Mouse (Mus musculus): Measurements from ENCODE around the gene Lsp1.

The Lsp1 gene

DNA sequence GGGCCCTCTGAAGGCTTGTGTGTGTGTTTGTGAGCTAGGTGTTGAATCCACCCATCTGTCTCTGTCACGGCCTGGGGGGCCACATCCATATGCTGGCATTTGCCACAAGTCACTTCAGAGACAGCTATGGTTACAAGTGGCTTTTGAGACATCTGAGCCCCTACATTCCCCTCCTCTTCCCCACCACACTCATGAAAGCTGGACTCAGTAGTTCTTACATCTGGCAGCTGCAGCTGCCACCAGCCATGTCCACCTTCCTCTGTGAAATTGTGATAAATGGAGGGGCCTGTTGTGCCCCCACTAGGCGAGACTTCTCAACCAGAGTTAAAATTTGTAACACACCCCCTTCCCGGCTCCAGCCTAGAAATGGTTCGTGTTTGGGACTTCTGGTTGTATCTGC, 77.7 kb downstream of the Lsp1 start:
- DNase-seq (ENCODE audit: low read depth, low spot score), result no peak

DNA sequence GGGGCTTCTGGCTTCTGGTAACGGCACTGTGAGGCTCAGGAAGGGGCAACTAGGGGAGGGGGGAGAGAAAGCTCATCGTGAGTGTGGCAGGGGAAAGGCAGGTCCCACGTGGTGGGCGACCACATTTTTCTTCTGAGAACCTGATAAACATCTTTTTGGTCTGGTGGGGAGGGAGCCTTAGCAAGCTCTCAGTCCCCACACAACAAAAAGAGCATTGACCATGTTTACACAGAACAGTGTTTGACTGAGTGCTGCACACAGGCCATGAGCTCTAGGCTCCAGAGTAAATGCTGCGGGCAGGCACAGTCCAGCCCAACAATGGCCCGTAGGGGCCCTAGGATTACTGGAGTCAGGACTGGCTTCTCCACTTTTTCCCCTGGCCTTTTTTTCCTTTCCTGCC, 78.2 kb downstream of the Lsp1 start:
- no peak for DNase-seq (ENCODE audit: low read depth, low spot score)

DNA sequence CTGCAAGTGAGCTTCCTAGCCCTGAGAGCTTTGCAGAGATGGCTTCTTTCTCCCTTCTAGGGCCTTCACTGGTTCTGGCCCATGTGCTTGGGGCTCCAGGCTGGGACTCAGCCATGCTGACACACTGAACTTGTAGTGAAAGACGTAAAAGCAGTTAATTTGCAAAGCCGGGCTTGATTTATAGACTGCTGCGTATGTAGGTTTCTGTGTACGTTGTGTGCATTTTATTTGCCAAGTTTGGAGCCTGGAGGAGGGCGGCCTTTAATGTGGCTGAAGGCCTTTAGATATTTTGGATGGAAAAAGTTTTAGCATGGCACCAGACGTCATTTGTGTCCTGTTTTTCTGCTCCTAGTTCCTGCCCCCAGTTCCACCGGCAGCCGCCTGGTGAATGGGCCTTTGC, 79.2 kb downstream of the Lsp1 start:
- no peak for DNase-seq (ENCODE audit: low read depth, low spot score)

DNA sequence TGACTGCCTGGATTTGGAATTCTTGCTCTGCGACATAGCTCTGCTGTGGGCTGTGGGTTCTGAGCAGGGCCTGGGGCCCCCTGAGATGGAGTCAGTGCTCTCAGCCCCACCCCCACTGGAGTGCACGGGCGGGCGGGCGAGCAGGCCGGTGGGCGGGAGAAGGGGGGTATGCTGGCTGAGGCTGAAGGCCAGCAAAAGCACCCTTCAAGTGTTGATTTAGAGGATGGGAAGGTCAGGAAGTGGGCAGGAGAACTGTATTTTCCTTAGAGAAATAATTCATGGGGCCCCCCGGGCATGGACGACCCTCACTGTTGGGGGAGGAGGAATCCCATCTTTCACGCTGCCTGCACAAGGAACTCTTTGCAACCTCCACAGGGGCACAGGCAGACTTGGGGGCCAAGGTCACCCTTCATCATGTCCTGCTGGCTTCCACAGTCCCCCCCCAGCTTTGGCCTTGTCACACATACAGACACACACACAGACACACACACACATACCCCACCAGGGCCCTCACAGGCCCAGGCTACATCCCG, 82.2 kb downstream of the Lsp1 start:
- DNase-seq (ENCODE audit: low read depth, low spot score), result no peak

All from ZHBTc4 (cell line).